Mouse (Mus musculus) adrenal gland (tissue): ENCODE measurements around the gene Mdfic.
"Not testable (repeated sequence)": the region's sequence is repeated elsewhere in the genome, so short reads cannot be mapped to it uniquely, and the experiment has no call there.

ENCODE experiments used
- intact Hi-C: fragments of 180-260 bp; cut with DNase I; formaldehyde crosslinking; loops from one replicate; pipeline ENCODE4 v1.15.1; 2025
- long read RNA-seq, 2 experiments: library from polyadenylated mRNA; unstranded; transcript quantifications; one replicate each; pipeline ENCODE4 v2.0.0; 2020; ENCODE audit warnings: borderline replicate concordance in 1 of 2; ENCODE audit not compliant: insufficient replicate concordance in 1 of 2

The Mdfic gene
- long read RNA-seq, experiment 1, transcript Mdfic-207 (5 exons, 3,431 nt): major isoform, 11 of 19 reads
- long read RNA-seq, experiment 1, partial matches to known transcripts: 0 of 19 reads
- long read RNA-seq, experiment 1, other reads (novel, unspliced or antisense): 6 of 19 reads
- long read RNA-seq, experiment 2, transcript Mdfic-207 (5 exons, 3,431 nt): major isoform, 5 of 11 reads
- long read RNA-seq, experiment 2, partial matches to known transcripts: 1 of 11 reads
- long read RNA-seq, experiment 2, other reads (novel, unspliced or antisense): 3 of 11 reads

- intact Hi-C loops: loop anchor here (5.0 kb wide), 1 partner anchor 72 kb away; no protein-coding TSS in a partner anchor
These were observed at the start of gene Mdfic for GRCm38 (mm10) chr6:15720461-15720817. Gene Mdfic, plus strand, starts transcription at chr6:15720661.

- intact Hi-C loops: no loop called here
These were observed 49.1 kb upstream of the Mdfic start for GRCm38 (mm10) chr6:15671364-15671763.

GRCm38 (mm10) chr6:15710080-15710479 lies 10.4 kb upstream of the Mdfic start:
- intact Hi-C loops: no loop called here

- intact Hi-C loops: no loop called here
These were observed 9.8 kb upstream of the Mdfic start for GRCm38 (mm10) chr6:15710706-15711105.

GRCm38 (mm10) chr6:15712860-15713385 lies 7.5 kb upstream of the Mdfic start:
- intact Hi-C loops: no loop called here

- intact Hi-C loops: not testable (repeated sequence)
These were observed 6.4 kb upstream of the Mdfic start for GRCm38 (mm10) chr6:15714036-15714435.

- intact Hi-C loops: no loop called here
These were observed 5.2 kb upstream of the Mdfic start for GRCm38 (mm10) chr6:15714996-15715844.

GRCm38 (mm10) chr6:15719919-15720318 lies 542 bp upstream of the Mdfic start:
- intact Hi-C loops: loop anchor here (5.0 kb wide), 1 partner anchor 72 kb away; no protein-coding TSS in a partner anchor

- intact Hi-C loops: loop anchor here (5.0 kb wide), 1 partner anchor 71 kb away; no protein-coding TSS in a partner anchor
These were observed 606 bp downstream of the Mdfic start for GRCm38 (mm10) chr6:15720818-15721715.

GRCm38 (mm10) chr6:15721716-15722031 lies 1.2 kb downstream of the Mdfic start:
- intact Hi-C loops: loop anchor here (5.0 kb wide), 1 partner anchor 71 kb away; no protein-coding TSS in a partner anchor

GRCm38 (mm10) chr6:15722631-15723030 lies 2.2 kb downstream of the Mdfic start:
- intact Hi-C loops: loop anchor here (5.0 kb wide), 1 partner anchor 70 kb away; no protein-coding TSS in a partner anchor

GRCm38 (mm10) chr6:15724304-15724703 lies 3.8 kb downstream of the Mdfic start:
- intact Hi-C loops: loop anchor here (5.0 kb wide), 1 partner anchor 68 kb away; no protein-coding TSS in a partner anchor

GRCm38 (mm10) chr6:15726422-15726821 lies 6.0 kb downstream of the Mdfic start:
- intact Hi-C loops: no loop called here

- intact Hi-C loops: no loop called here
These were observed 7.4 kb downstream of the Mdfic start for GRCm38 (mm10) chr6:15727681-15728410.

- intact Hi-C loops: no loop called here
These were observed 8.6 kb downstream of the Mdfic start for GRCm38 (mm10) chr6:15728844-15729577.

- intact Hi-C loops: no loop called here
These were observed 9.8 kb downstream of the Mdfic start for GRCm38 (mm10) chr6:15730258-15730657.

GRCm38 (mm10) chr6:15730666-15731065 lies 10.2 kb downstream of the Mdfic start:
- intact Hi-C loops: no loop called here

- intact Hi-C loops: no loop called here
These were observed 11.0 kb downstream of the Mdfic start for GRCm38 (mm10) chr6:15731452-15731851.

- intact Hi-C loops: no loop called here
These were observed 17.0 kb downstream of the Mdfic start for GRCm38 (mm10) chr6:15737312-15737911.
